Comparison of ENCODE assay signal across 8 mouse cellular contexts in genomic region chr1:165780586-165781111, GRCm38 (mm10). TPM values are rescaled to one million over a fixed set of nuclear protein-coding genes. Genes with fewer than 3 reads are reported as not detected.
A peak's percentile ranks its signal among the peaks of the same experiment; 100 is the strongest.
DNase-seq lines count a peak whose midpoint lies in the region; ATAC-seq and TF ChIP-seq lines count a peak whose summit lies in the region.

No protein-coding gene starts in this region.

- peak overlapping the region; percentile 71 for H3K4me2 ChIP-seq in intestine, postnatal 0 days (replicated peaks; ENCODE audit: low read depth)

- H3K4me1 ChIP-seq in intestine, postnatal 0 days (replicated peaks; ENCODE audit: control insufficient read depth, insufficient read depth, low read length): no peaks in the 10 kb centered on the region
- H3K4me1 ChIP-seq in small intestine, adult 2 months (ENCODE audit: control insufficient read depth, insufficient read depth, insufficient read length, low read length): peaks cover 4% of the 10 kb centered on the region; the same call in 1 of the 2 replicates

- H3K4me3 ChIP-seq in intestine, postnatal 0 days (ENCODE audit: low read depth, low read length): peak overlapping the region; percentile 37
- peak overlapping the region; percentile 61 for H3K4me3 ChIP-seq in small intestine, adult 2 months (ENCODE audit: low read depth, low read length)

- no peak overlapping the region for H3K27ac ChIP-seq in intestine, postnatal 0 days (ENCODE audit: low read depth, low read length)
- H3K27ac ChIP-seq in small intestine, adult 2 months (ENCODE audit: insufficient read depth, low read depth, low read length): no peak overlapping the region

- H3K9me3 ChIP-seq in intestine, postnatal 0 days (ENCODE audit: control insufficient read depth): no peaks in the 10 kb centered on the region

- no peak for TF ChIP-seq POLR2A in small intestine, adult 2 months (IDR thresholded peaks at IDR 0.05; ENCODE audit: low read depth, low read length)

- 0 out of 2 replicates have a peak, but pooled peaks cover 5% of the 10 kb centered on the region for H3K27me3 ChIP-seq in intestine, postnatal 0 days (replicated peaks; ENCODE audit: control insufficient read depth, insufficient read depth, low read length)
- H3K27me3 ChIP-seq in small intestine, adult 2 months (ENCODE audit: control insufficient read depth, insufficient read depth, low read length): no peaks in the 10 kb centered on the region

- no peaks in the 10 kb centered on the region for H3K36me3 ChIP-seq in intestine, postnatal 0 days (ENCODE audit: control insufficient read depth, insufficient read depth)
- no peaks in the 10 kb centered on the region for H3K36me3 ChIP-seq in small intestine, adult 2 months (ENCODE audit: control insufficient read depth, insufficient read depth, low read length)

- DNase-seq in layer of hippocampus, postnatal 10 days (ENCODE audit: low spot score in 2 of 2): peak; percentile 32 to 44
- no peak for DNase-seq in layer of hippocampus, adult 11-12 months (ENCODE audit: low spot score)
- peak; percentile 50 for DNase-seq in adrenal gland, postnatal 25 days
- DNase-seq in gastrocnemius, postnatal 14 days: peak; percentile 34
- DNase-seq in lung, postnatal 10 days: peak; percentile 36
- no peak for DNase-seq in ovary, postnatal 14 days (ENCODE audit: low spot score)

- intact Hi-C loops in gastrocnemius, postnatal 14 days (cut with DNase I; ENCODE audit: low total_unique reads): loop anchor here (5.0 kb wide), 1 partner anchor 77 kb away; no protein-coding TSS in a partner anchor

- WGBS in intestine, postnatal 0 days: 12% methylated on average over 20 of the region's 20 CpGs
- 12% methylated on average over 20 of the region's 20 CpGs for WGBS in small intestine, adult 2 months

- no peak overlapping the region for H3K9ac ChIP-seq in intestine, postnatal 0 days (ENCODE audit: low read depth, low read length)

- TF ChIP-seq CTCF in intestine, postnatal 0 days (IDR thresholded peaks at IDR 0.05; ENCODE audit: low read depth): peak; percentile 89
- TF ChIP-seq CTCF in small intestine, adult 2 months (IDR thresholded peaks at IDR 0.05; ENCODE audit: extremely low read depth, insufficient read length, insufficient replicate concordance, low read depth, low read length): peak; percentile 97

- ATAC-seq in intestine, postnatal 0 days: peak; percentile 54; the same call in 1 of the 2 replicates

RNA-seq across cellular contexts. Expression of gene Cd247, which starts 7.8 kb away (rescaled TPM):
- under 1 TPM; 0.20 to 0.25 TPM for total RNA-seq in layer of hippocampus, postnatal 10 days (2021)
- 0.30 TPM in 1 of 2 replicates, not detected in the other for total RNA-seq in adrenal gland, postnatal 25 days (2021)
- total RNA-seq in gastrocnemius, postnatal 14 days (2021): 1 to 10 TPM; 1.3 to 1.9 TPM
- polyA plus RNA-seq in intestine, postnatal 0 days (2015; fragmentation: Nextera tagmentation; extraction: Ambion mirVana): 0.50 and 0.52 TPM in 2 replicates
- polyA plus RNA-seq in small intestine, adult 2 months (2012; rRNA removed): 2.2 and 4.8 TPM in 2 replicates

RNA-seq across cellular contexts. Expression of gene Creg1, which starts 17.1 kb away (rescaled TPM):
- 10 to 100 TPM; 18.7 to 23.7 TPM for total RNA-seq in layer of hippocampus, postnatal 10 days (2021)
- 49.1 and 54.8 TPM in 2 replicates for total RNA-seq in adrenal gland, postnatal 25 days (2021)
- 10 to 100 TPM; 40.3 to 44.6 TPM for total RNA-seq in gastrocnemius, postnatal 14 days (2021)
- 195 and 201 TPM in 2 replicates for polyA plus RNA-seq in intestine, postnatal 0 days (2015; fragmentation: Nextera tagmentation; extraction: Ambion mirVana)
- polyA plus RNA-seq in small intestine, adult 2 months (2012; rRNA removed): 29.4 and 48.2 TPM in 2 replicates

Comparison
In these comparisons a context has a peak if more than half of its experiments do, and no peak if none do; other contexts are left out.
1. DNase-seq: peak in layer of hippocampus, postnatal 10 days (2 of 2), adrenal gland, postnatal 25 days (single experiment), gastrocnemius, postnatal 14 days (single experiment) and lung, postnatal 10 days (single experiment); none in layer of hippocampus, adult 11-12 months (single experiment) and ovary, postnatal 14 days (single experiment).